Mouse (Mus musculus) CH12.LX (cell line): ENCODE measurements at regions not wholly inside any gene's neighbourhood (a gene's known extent, or its start where the extent isn't known, plus 50 kb on each side); places are given as distances from the start of the nearest gene placed in this dataset.

Source experiments
- DNase-seq: peaks from one replicate; pipeline ENCODE4 v3.0.0-alpha.2; 2013; ENCODE audit errors: extremely low read depth
- H3K27ac ChIP-seq: 2 replicates; pipeline ENCODE4 v1.5.1; 2012; ENCODE audit warnings: low read depth, mild to moderate bottlenecking, control low read depth, moderate library complexity; ENCODE audit not compliant: insufficient read depth
- H3K27me3 ChIP-seq: replicated peaks from 2 replicates; pipeline ENCODE3; 2012; ENCODE audit warnings: inconsistent platforms
- H3K36me3 ChIP-seq, 2 experiments: replicated peaks in 1 of 2; 2 replicates each; pipeline versions ENCODE3 to v1.6.1; 2012; ENCODE audit warnings: inconsistent platforms in 1 of 2, low read length in 1 of 2, mild to moderate bottlenecking in 1 of 2, mixed read lengths in 1 of 2, moderate library complexity in 1 of 2; ENCODE audit not compliant: control insufficient read depth in 1 of 2, insufficient read depth in 1 of 2
- H3K4me1 ChIP-seq, 2 experiments: 2 replicates each; pipeline ENCODE4 v1.6.1; 2012; ENCODE audit warnings: inconsistent platforms in 1 of 2, moderate library complexity in 1 of 2; ENCODE audit not compliant: insufficient read depth in 2 of 2, control insufficient read depth in 1 of 2
- H3K4me2 ChIP-seq: 2 replicates; pipeline ENCODE4 v1.6.1; 2012; ENCODE audit warnings: low read depth, mild to moderate bottlenecking, control low read depth; ENCODE audit not compliant: poor library complexity, insufficient read depth, severe bottlenecking
- H3K4me3 ChIP-seq, 3 experiments: fragments of 150-350 bp in 1 of 3; sonication (generic) in 1 of 3; replicated peaks in 1 of 3; 2 replicates each; pipeline versions ENCODE3 to v1.5.1; 2011 to 2012; ENCODE audit warnings: low read depth in 2 of 3, low read length in 2 of 3, mild to moderate bottlenecking in 2 of 3, moderate library complexity in 2 of 3, control low read depth in 1 of 3, improper control_type of control experiment in 1 of 3, inconsistent platforms in 1 of 3, mixed read lengths in 1 of 3; ENCODE audit not compliant: poor library complexity in 1 of 3
- H3K79me2 ChIP-seq: replicated peaks from 2 replicates; pipeline ENCODE4 v1.6.1; 2012; ENCODE audit warnings: mild to moderate bottlenecking, moderate library complexity; ENCODE audit not compliant: control insufficient read depth, poor library complexity, insufficient read depth, severe bottlenecking; ENCODE audit errors: extremely low read depth
- H3K9ac ChIP-seq: 2 replicates; pipeline ENCODE4 v1.6.1; 2012; ENCODE audit warnings: low read depth, mild to moderate bottlenecking, control low read depth, moderate library complexity; ENCODE audit not compliant: insufficient read depth
- H3K9me3 ChIP-seq: replicated peaks from 2 replicates; pipeline ENCODE3; 2012; ENCODE audit warnings: low read length, inconsistent platforms, mixed read lengths
- BHLHE40 ChIP-seq: IDR thresholded peaks from 2 replicates; pipeline ENCODE4 v1.6.1; 2011; ENCODE audit warnings: mild to moderate bottlenecking, low read depth, low read length, improper control_type of control experiment
- CHD2 ChIP-seq: IDR thresholded peaks from 2 replicates; pipeline ENCODE4 v1.6.1; 2011; ENCODE audit warnings: low read length, improper control_type of control experiment
- CTCF ChIP-seq, 2 experiments: IDR thresholded peaks in 1 of 2; conservative IDR thresholded peaks in 1 of 2; 2 replicates each; pipeline ENCODE4 v1.5.1; 2011 to 2012; ENCODE audit warnings: low read depth in 2 of 2, low read length in 2 of 2, improper control_type of control experiment in 1 of 2, inconsistent platforms in 1 of 2, mild to moderate bottlenecking in 1 of 2, moderate library complexity in 1 of 2
- E2F4 ChIP-seq: IDR thresholded peaks from 2 replicates; pipeline ENCODE4 v1.6.1; 2011; ENCODE audit warnings: low read depth, low read length, improper control_type of control experiment; ENCODE audit not compliant: insufficient replicate concordance
- ELF1 ChIP-seq: IDR thresholded peaks from 2 replicates; pipeline ENCODE4 v1.6.1; 2014; ENCODE audit warnings: low read depth, mild to moderate bottlenecking, inconsistent platforms, low read length, improper control_type of control experiment
- EP300 ChIP-seq: IDR thresholded peaks from 2 replicates; pipeline ENCODE4 v1.6.1; 2011; ENCODE audit warnings: low read length, improper control_type of control experiment
- HCFC1 ChIP-seq: IDR thresholded peaks from 2 replicates; pipeline ENCODE4 v1.6.1; 2012; ENCODE audit warnings: low read depth, mild to moderate bottlenecking, inconsistent platforms, low read length, improper control_type of control experiment
- JUND ChIP-seq: conservative IDR thresholded peaks from 2 replicates; pipeline ENCODE4 v1.6.1; 2011; ENCODE audit warnings: low read depth, low read length, improper control_type of control experiment
- KAT2A ChIP-seq: IDR thresholded peaks from 2 replicates; pipeline ENCODE4 v1.6.1; 2012; ENCODE audit warnings: low read length, improper control_type of control experiment, inconsistent platforms; ENCODE audit not compliant: insufficient replicate concordance
- MAFK ChIP-seq: IDR thresholded peaks from 2 replicates; pipeline ENCODE4 v1.6.1; 2011; ENCODE audit warnings: low read length, improper control_type of control experiment; ENCODE audit not compliant: insufficient replicate concordance
- MAX ChIP-seq: IDR thresholded peaks from 2 replicates; pipeline ENCODE4 v1.6.1; 2011; ENCODE audit warnings: low read length, improper control_type of control experiment
- MAZ ChIP-seq: IDR thresholded peaks from 2 replicates; pipeline ENCODE4 v1.6.1; 2012; ENCODE audit warnings: low read depth, mild to moderate bottlenecking, inconsistent platforms, low read length, improper control_type of control experiment, moderate library complexity
- MYC ChIP-seq: IDR thresholded peaks from 2 replicates; pipeline ENCODE4 v1.6.1; 2011; ENCODE audit warnings: low read depth, mild to moderate bottlenecking, improper control_type of control experiment, low read length
- NELFE ChIP-seq: IDR thresholded peaks from 2 replicates; pipeline ENCODE4 v1.6.1; 2011; ENCODE audit warnings: low read depth, low read length, improper control_type of control experiment
- POLR2AphosphoS2 ChIP-seq: IDR thresholded peaks from 2 replicates; pipeline ENCODE4 v1.6.1; 2011; ENCODE audit warnings: low read depth, low read length, improper control_type of control experiment
- RCOR1 ChIP-seq: conservative IDR thresholded peaks from 2 replicates; pipeline ENCODE4 v1.6.1; 2012; ENCODE audit warnings: low read depth, mild to moderate bottlenecking, inconsistent platforms, low read length, improper control_type of control experiment
- TBP ChIP-seq: conservative IDR thresholded peaks from 2 replicates; pipeline ENCODE4 v1.6.1; 2011; ENCODE audit warnings: low read depth, low read length, improper control_type of control experiment
- USF1 ChIP-seq: IDR thresholded peaks from 2 replicates; pipeline ENCODE4 v1.6.1; 2014; ENCODE audit warnings: low read depth, mild to moderate bottlenecking, inconsistent platforms, low read length, improper control_type of control experiment
- dilution Hi-C: fragments of 300-500 bp; cut with MboI; formaldehyde crosslinking; loops from 2 replicates; pipeline ENCODE4 v1.14.3; 2020; ENCODE audit warnings: low sequenced_read_pairs; ENCODE audit not compliant: extremely low pct_unique_long_range_greater_than_20kb, extremely low pct_ligation_motif_present
- in situ Hi-C: fragments of 300-500 bp; cut with MboI; formaldehyde crosslinking; loops from 3 replicates; pipeline ENCODE4 v1.14.3; 2019; ENCODE audit warnings: low sequenced_read_pairs, low pct_ligation_motif_present, low pct_unique_long_range_greater_than_20kb, mixed read lengths

DNA sequence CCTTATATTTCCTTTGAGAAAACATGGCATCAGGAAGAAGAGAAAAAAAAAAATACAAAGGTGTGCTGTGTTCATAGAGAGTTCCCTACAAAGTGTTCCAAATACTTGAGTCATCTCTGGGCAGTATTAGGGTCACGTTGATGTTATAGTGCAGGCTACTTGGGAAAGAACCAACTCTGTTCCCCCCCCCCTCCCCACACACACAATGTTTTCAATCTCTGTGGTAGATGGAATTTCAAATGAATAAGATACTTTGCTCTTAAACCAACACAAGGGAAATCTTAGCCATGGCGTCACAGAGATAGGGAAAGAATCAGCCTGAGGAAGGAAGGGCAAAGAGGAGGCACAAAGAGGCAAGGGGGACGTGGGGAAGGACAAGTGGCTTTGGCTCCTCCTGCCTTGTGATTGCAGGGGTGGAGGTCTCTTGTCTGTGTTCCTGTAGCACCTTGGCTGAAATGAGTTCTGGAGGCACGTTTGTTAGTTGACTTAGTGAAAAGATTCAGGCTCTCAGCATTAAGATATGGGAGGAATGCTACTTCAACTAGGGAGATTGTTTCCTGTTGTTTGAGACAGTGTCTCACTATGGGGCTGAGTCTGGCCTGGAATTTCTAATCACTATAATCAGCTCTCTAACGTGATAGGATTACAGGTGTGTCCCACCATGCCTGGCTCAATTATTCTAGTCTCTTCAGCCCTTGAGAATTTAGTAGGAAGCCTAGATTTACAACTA lies 139.7 kb downstream of the Btg1 start:
- no peak overlapping the region for H3K4me3 ChIP-seq
- dilution Hi-C loops = no loop called here

DNA sequence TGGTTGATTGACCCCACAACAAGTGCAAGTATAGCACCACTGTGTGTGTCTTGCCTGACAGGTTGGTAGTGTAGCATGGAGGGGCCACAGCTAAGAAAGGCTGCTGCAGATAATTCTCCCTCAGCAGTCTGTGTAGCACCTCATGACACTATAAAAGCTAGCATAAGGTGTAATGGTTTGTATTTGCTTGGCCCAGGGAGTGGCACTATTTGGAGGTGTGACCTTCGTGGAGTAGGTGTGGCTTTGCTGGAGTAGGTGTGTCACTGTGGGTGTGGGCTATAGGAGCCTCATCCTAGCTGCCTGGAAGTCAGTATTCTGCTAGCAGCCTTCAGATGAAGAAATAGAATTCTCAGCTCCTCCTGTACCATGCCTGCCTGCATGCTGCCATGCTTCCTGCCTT lies 140.5 kb downstream of the Btg1 start:
- dilution Hi-C loops = no loop called here
- Histone ChIP-seq H3K4me2 (no peak overlapping the region), H3K4me1 (peaks cover 0 to 5% of the 10 kb centered on the region in 2 experiments; a peak in 2 of 4 replicates), H3K27ac (no peak overlapping the region), H3K27me3 (no peaks in the 10 kb centered on the region)
- in situ Hi-C loops = no loop called here
- TF ChIP-seq CHD2 (no peak), E2F4 (no peak), HCFC1 (no peak), NELFE (no peak), MYC (no peak), POLR2AphosphoS2 (no peak)
- TF ChIP-seq, all 38 proteins: peak for 0
- no peaks in the 10 kb centered on the region for H3K36me3 ChIP-seq
- no peaks in the 10 kb centered on the region for H3K9me3 ChIP-seq
- H3K4me3 ChIP-seq = no peak overlapping the region
- H3K9ac ChIP-seq = no peak overlapping the region
- H3K79me2 ChIP-seq = no peaks in the 10 kb centered on the region
- no peak for DNase-seq

More for the DNA sequence above, 139.7 kb downstream of the Btg1 start:
- DNase-seq = no peak
- H3K79me2 ChIP-seq = no peaks in the 10 kb centered on the region
- no peaks in the 10 kb centered on the region for H3K27me3 ChIP-seq
- H3K27ac ChIP-seq = no peak overlapping the region
- in situ Hi-C loops = no loop called here
- no peaks in the 10 kb centered on the region for H3K9me3 ChIP-seq
- H3K9ac ChIP-seq = no peak overlapping the region
- no peaks in the 10 kb centered on the region for H3K36me3 ChIP-seq
- peaks cover 0 to 7% of the 10 kb centered on the region in 2 experiments; a peak in 2 of 4 replicates for H3K4me1 ChIP-seq
- no peak for TF ChIP-seq MAX
- TF ChIP-seq JUND = no peak
- TF ChIP-seq CTCF (conservative IDR thresholded peaks at IDR 0.05 in 1 of 2, IDR thresholded peaks at IDR 0.05 in 1 of 2; ENCODE audit: low read depth in 2 of 2, low read length in 2 of 2) = no peak
- no peak for TF ChIP-seq TBP
- TF ChIP-seq MAZ = no peak
- TF ChIP-seq BHLHE40 = no peak
- no peak for TF ChIP-seq RCOR1
- no peak for TF ChIP-seq E2F4
- no peak for TF ChIP-seq MAFK
- TF ChIP-seq KAT2A = no peak
- TF ChIP-seq POLR2AphosphoS2 = no peak
- TF ChIP-seq EP300 = no peak
- no peak for TF ChIP-seq HCFC1
- no peak for TF ChIP-seq USF1
- no peak for TF ChIP-seq ELF1
- no peak overlapping the region for H3K4me2 ChIP-seq
